Mouse (Mus musculus) cerebellum, adult 2 months (tissue): Measurements from ENCODE around the gene Fosl1.

Experiments used
- CTCF ChIP-seq: fragments of 200-500 bp; IDR thresholded peaks from 2 replicates; pipeline ENCODE4 v1.5.1; 2011; ENCODE audit warnings: low read depth, mild to moderate bottlenecking, control low read depth, low read length, moderate library complexity, borderline replicate concordance; ENCODE audit not compliant: insufficient read depth
- POLR2A ChIP-seq: fragments of 200-500 bp; IDR thresholded peaks from 2 replicates; pipeline ENCODE4 v1.6.1; 2011; ENCODE audit warnings: low read length, control low read depth, borderline replicate concordance; ENCODE audit not compliant: insufficient read depth

- TF ChIP-seq POLR2A (no peak), CTCF (no peak)
Observed at GRCm38 (mm10) chr19:5409068-5409467, 38.3 kb upstream of the Fosl1 start.
